Mouse (Mus musculus): ENCODE measurements at regions not wholly inside any gene's neighbourhood (a gene's known extent, or its start where the extent isn't known, plus 50 kb on each side); places are given as distances from the start of the nearest gene placed in this dataset.
A peak's percentile ranks its signal among the peaks of the same experiment; 100 is the strongest.

DNA sequence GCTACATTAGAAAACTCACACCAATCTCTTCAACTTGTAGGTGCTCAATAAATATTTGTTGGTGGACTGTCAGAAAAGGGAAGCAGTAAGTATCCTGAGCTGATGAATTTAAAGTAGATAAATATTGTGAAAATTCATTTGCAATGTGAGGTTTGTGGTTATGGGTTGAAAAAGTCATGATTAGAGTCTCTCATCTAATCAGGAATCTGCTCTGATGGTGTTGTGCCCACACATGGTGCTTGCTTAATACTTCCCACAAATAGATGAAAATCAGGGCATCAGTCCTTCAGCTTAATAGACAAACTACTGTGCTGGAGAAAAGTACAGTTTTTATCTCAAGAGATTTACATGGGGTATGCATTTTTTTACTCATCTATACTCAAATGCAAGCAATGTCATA lies 59.9 kb downstream of the S1pr1 start:
- DNase-seq (ENCODE audit: low read depth): no peak

DNA sequence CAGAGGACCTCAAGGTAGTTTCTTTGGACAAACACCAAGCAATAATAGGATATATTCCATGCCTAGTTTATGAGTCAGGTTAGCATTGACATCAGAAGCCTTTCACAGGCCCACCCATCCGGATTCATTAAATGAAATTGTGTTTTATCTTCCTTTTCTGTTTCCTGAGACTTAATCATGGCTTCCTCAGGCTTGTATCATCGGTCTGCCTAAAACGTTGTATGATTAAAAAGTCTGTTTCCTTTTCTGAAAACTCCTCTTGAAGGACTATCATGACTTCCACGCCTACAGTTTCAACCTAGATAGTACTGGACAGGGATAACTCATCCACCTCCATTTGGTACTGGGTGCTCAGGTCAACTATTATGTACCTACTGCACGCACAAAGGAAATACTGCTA lies 62.6 kb downstream of the S1pr1 start:
- no peak for DNase-seq (ENCODE audit: low read depth)

DNA sequence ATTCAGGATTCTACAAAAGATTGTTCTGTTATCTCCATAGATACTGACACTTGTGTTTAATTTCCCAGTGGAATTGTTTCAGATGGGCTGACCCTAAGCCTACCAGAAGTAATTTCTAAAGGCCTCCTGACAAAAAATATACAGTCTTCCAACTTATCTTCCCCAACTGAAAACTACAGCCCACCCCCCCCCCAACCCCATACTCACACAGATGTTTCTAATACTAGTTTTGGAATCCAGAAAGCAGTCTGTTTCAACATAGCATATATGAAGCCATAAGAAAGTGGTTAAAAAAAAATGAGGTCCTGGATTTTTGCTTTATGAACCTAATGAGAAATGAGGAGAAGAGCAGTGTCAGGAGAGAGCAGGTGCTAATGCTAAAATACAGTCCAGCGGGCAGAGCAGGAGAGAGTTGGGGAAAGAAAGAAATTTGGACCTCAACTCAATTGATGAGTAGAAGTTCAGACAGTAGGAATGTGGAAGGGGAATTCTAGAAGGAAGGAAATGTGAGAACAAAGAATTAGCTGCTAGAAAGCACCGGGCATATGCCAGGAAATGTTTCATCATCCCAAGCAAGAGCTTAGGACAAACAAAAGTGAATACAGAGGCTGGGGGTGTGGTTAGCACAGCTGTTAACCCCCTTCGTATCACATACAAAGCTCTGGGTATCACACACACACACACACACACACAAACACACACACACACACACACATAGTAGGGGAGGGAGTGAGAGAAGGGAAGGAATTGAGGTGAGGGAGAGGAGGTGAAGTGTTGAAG lies 65.3 kb downstream of the S1pr1 start:
- DNase-seq (ENCODE audit: low read depth): no peak

DNA sequence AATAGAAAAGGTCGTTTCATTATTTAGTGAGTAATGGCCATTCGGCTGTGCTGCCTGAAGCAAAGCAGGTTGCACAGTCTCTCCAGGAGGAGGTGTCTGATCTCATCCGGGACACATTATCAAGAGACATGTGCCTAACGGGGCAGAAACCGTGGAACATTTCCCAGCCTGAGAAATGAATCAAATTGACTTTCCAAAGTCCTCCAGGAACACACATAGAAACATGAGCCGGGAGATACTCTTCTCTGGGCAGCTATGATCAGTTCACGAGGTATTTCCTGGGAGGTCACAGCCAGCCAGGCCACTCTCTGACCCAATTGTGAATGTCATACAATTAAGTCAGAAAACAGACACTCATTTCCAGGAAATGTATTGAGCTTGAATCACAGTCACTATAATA lies 67.9 kb downstream of the S1pr1 start:
- no peak for DNase-seq (ENCODE audit: low read depth)

DNA sequence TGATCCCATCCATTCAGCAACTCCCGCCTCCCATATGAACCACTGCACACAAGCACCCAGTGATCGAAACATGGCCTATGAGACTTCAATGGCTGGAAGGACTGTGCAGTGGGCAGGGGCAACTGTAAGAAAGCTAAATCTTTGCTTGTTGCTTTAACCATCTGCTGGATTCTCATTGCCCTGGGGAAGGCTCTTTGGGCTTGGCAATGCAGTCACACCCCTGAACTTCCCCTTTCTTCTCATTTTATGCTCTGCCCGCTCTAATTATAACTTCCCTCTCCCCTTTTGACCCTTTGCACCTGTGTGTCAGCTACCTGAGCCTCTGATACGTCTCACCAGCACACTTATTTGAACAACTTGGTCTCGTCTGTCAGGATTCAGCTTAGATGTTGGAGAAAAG lies 70.6 kb downstream of the S1pr1 start:
- DNase-seq (ENCODE audit: low read depth): peak; percentile 28

DNA sequence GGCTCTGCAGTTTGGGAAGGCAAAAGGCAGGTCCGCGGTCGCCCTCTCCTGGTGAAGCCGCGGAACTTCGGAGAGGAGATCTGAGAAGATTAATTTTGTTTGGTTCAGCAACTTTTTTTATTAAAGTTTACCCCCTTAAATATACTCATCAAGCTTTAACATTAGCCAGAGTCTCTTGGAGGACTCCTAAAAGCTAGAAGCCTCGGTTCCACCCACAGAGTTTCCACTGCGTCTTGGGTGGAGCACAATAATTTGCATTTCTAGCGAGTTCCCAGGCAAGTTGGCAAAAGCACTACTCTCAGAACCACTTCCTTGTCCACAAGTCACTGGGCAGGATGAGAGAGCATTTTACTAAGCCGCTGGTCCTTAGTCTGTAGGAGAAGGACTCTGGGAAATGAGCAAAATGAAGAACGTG lies 72.0 kb downstream of the S1pr1 start:
- DNase-seq (ENCODE audit: low read depth): peak; percentile 47

DNA sequence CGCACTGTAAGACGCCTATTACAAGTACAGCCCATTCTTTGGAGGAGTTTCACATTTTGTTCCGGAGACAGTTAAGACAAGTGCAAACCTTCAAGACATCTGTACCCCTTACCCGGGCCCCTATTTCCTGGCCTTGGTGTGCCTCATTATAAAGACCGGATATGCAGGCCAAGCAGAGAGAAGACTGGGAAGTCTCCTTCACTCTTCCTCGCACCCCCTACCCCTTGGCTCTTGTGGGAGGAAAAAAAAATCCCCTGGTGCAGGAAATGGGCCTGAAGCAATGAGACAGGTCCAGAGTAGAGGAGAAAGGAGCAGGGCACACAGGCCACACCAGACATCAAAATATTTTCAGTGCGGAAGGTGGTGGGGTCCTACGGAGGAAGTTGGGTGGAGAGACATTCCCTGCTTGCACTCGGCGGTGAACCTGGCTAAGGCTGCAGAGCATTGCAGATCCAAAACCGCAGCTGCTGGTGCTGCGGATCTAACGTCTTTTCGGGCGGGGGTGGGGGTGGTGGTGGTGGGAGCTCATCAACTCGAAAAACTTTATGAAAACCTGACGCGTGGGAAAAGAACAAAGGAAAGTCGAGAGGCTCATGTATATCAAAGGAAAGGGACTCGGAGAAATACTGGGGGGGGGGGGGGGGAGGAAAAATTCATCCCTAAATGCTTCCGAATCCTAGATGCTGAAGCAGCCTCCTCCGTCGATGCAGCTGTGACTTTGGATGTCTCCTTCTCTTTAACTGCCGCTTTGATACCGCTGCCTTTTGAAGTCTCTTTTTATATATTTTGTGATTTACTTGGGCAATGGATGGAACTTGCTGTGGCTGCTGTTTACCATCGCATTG lies 72.6 kb downstream of the S1pr1 start:
- peak; percentile 48 for DNase-seq (ENCODE audit: low read depth)

DNA sequence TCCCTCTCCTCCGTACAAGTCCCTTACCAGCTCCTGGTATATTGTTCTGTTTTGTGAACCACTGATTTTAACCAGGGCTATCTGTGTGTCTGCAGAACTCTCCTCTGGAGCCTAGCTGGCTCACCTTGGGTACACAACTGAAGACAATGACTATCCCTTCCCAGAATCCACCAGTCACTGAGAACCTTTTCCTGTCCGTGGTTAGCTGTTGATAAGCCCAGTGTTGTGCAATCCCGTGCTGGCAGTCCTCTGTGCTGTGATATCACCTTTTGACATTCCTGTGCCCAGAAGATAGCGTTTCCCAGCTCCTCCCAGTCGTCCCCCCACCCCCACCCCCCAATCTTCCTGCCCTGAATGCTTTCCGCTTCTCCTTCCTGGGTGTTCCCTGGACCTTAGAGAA lies 73.5 kb downstream of the S1pr1 start:
- peak; percentile 65 for DNase-seq (ENCODE audit: low read depth)

DNA sequence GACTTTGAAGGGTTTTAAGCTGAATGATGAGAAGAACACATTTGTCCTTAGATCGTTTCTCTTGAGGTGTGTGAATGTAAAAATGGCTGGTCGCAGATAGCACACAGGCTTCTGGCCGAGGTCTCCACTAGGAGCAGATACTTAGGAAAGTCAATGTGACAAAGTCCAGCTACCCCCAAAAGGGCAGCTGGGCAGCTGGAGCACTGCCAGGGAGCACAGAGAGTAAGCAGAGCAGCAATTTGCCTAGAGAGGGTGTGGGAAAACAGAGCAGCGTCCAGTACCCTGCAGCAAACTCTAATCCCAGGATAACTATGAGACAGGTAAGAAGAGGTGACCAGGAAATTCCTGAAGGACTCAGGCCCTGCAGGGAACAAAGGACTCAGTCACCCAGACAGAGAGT lies 79.4 kb downstream of the S1pr1 start:
- DNase-seq (ENCODE audit: low read depth): no peak

DNA sequence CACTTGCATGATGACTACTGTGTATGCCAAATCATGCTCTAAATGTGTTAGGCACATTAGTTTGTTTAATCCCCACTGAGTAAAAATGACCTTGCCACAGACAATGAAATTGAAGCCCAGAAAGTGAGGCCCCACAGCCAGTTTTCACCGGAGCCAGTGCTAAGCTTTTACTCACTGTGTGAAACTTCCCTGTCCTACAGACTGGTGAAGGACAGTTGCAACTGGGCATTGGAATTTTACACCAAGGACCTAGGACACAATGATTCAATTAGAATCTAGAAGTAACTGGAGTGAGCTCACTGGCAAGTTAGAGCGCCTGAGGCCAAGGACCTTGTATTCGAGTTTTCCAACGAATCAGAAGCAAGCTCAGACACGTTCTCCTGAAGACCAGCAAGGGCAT lies 79.8 kb downstream of the S1pr1 start:
- no peak for DNase-seq (ENCODE audit: low read depth)

DNA sequence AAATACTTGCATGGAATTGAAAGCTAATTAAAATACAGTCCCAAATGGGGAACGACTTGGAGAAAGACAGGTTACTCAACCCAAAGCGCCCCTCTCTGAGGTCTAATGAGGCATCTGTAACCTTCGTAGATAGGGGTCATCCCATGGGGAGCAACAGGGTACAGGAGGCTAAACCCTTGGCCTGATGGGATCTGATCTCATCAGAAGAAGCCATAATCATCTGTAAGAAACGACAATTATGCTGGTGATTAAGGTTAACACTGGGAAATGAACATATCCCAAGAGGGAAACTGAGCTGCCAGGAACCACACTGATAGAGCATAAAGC lies 82.5 kb downstream of the S1pr1 start:
- no peak for DNase-seq (ENCODE audit: low read depth)

DNA sequence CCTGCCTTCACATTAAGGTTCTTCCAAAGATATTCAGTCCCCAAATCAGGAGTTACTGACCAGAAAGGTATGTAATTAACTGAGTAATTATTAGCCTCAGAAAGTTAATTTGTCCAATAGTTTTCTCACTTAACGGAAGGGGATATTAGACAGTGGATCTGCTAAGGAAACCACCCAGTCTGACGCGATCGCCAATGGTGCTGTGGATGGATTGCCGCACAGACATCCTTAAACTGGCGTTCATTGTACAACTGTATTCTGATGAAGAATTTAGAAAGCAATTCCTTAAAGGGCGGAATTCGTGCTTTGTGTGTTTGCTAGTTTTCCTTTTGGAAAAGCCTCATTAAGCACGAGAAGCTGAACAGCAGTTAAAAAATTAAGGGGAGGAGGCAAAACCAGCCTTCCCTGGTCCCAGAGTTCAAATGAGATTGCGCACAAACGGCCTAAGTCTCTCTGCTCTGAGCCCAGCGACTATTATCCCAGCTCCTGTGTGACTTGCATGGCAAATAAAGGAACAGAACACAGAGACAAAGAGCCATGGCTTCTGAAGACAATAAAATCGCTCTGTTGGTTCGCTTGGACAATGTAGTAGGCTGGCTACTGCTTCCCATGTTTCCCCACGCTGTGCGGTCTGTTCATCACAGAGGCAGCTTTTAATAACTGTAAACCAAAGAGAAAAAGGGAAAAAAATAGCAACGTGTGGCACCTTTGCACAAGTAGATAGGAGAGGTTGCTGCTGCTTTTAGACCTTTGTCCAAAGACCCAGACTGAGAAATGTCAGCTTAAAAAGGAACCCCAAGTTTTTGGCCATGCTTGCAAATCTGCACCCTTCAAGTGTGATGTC lies 83.1 kb downstream of the S1pr1 start:
- DNase-seq (ENCODE audit: low read depth): no peak

DNA sequence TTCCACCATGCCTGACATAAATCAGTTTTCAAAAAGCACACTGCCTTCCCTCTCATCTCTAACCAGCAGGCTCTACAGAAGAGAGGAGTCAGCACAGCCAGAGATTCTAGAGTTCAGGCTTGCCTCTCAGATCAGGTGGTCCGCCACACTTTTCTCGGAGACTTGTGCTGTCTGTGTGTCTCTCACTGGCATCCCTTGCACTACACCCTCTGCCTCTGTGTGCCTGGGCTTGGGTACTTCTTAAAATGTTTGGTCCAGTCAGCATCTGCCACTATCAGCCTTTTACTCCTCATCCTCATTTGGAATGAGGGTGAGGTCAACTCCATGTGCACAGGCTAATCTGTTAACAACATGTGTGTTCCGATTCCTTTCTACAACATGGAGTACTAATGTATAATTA lies 92.0 kb downstream of the S1pr1 start:
- no peak for DNase-seq (ENCODE audit: low read depth)

DNA sequence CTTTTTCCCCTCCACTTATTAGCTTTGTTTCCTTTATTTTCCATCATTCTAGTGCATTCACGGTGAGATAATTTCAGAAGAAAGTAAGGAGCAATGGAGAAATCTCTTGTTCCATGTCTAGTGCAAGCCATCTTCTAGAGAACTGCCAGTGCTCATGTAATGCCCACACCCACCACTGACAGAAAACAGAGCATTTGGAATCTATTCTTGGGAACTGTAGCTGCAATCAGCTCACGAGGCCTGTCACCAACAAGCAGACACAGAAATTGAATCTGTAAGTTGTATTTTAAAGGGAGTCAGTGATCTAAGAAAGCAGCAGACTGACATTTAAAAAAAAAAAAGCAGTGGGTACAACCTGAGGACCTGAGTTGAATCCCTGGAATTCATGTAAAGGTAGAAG lies 92.6 kb downstream of the S1pr1 start:
- no peak for DNase-seq (ENCODE audit: low read depth)

DNA sequence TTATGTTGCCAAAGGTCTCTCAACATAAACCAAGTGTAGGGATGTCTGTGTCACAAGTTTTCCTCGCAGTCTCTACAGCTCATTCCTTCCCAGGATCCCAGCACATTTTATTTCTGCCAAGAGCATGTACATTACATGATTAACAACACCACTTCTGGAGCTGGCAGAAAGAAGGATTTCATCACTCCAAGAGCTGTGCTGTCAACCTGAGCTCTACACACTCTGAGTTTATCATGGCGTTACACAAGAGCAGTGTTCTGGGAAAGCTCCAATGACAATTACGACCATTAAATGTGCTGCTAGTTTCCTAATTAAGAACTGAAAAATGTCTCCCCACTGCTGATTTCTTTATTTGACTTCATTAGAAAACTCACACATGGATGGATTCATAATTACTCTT lies 94.9 kb downstream of the S1pr1 start:
- DNase-seq (ENCODE audit: low read depth): no peak

DNA sequence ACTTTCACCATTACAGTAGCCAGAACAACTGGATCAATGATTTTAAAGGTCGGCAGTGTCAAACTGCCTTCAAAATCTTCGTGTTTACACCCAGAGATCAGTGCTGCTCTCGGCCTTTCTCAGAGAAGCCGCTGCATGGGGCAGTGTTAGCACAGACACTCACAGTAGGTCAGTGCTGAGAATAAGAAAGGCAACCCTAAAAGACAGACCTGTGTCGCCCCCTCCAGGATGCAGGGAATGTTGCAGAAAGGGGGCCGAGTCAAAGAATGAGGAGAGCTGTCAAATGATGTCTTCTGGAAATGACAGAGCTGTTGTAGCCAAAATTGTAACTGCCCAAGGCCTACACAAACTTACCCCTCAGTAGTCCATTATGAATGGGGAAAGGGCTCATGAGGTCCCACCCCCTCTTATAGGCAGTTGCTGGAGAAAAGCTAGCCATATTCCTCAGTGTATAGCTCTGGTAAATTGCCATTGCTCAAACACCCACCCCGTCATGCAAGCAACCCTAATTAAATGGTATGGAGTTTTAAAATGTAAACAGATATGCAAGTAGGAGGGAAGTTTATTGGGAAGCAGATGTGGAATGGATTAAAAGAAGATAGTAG lies 98.8 kb downstream of the S1pr1 start:
- peak; percentile 28 for DNase-seq (ENCODE audit: low read depth)

DNA sequence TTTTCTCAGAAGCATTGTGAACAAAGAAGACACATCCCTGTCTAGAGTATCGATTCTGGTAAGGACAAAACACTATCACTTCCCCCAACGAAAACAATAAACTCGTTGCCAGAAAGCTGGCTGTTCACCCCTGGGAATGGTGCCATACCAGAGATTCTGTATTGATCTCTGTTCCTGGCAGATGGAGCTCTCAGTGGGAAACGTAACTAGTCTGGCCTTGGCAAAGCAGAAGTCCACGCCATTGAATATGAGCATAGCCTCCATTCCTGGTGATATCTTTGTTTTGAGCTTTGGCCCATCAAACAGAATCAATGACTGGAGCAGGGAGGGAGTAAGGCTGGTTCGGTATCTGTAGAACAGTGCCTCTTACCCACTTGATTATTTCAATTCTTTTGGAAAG lies 102.0 kb downstream of the S1pr1 start:
- no peak for DNase-seq (ENCODE audit: low read depth)

DNA sequence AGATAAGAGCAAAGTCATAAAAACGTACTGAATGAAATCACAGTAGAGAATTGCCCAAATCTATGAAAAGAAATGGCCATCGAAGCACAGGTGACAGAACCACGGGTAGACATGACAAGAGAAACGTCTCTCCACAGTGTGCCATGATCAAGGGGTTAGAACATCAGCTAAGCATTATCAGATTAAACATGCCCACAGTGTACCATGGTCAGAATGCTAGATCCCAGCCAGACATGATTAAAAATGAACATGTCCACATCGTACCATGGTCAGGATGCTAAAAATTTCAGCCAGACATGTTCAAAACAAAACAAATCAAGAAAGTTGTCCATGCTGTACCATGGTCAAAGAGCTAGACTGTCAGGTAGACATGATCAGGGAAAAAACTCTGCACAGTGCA lies 106.8 kb downstream of the S1pr1 start:
- no peak for DNase-seq (ENCODE audit: low read depth)

DNA sequence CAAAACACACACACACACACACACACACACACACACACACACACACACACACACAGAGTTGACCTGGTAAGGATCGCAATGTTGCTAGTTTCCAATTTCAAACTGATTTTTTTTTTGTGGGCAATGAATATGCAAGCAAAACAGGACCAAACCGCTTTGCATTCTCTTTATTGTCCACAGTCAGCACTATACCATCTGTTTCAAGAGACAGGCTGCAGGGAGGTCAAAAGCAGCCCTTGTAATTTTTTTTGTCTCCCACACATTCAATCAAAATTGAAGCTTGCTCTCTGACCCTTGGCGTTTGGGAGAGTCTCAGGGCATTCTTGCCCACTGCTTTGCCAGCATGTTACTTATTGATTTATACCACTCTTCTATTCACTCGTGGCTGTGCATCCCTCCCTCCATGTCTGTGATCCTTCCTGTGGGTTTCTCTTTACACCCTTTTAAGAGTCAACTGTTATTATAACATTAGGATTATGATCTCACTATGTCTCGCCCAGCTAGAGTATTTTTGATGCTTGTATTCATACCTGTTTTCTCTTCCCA lies 110.1 kb downstream of the S1pr1 start:
- no peak for DNase-seq (ENCODE audit: low read depth)

DNA sequence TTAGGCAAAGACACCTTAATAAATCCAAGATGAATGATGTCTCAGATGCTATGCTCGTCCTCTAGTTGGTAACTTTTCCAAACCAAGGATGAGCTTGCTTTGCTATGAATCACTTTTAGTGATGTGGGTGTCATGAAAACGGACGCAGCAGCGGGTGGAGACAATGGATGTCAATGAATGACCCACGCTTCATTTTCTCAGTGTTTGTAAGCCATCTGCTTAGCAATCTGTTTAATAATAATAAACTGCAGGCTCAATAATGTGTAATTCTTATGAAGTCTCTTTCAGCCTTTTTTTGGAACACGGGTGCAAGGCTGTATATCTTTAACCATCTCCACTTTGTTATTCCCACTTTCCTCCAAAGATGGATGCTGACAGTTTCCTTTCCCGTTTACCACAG lies 110.6 kb downstream of the S1pr1 start:
- no peak for DNase-seq (ENCODE audit: low read depth)

DNA sequence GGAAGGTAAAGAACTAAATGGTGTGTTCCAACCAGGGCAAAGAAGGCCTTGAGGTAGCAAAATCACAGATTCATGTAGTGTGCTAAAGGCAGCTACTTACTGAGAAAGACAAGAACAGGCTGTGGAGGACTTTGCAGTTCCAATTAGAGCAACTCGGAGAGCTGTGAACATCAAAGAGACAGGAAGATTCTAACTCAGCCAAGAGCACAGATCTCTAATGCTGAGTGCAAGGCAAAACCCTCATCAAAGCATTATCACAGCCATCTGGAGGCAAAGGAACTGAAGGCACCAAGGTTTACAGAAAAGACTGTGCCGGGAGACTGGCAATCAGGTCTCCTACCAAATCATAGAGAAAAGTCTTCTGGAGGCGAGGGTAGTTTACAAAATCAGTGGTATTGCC lies 111.1 kb downstream of the S1pr1 start:
- no peak for DNase-seq (ENCODE audit: low read depth)

DNA sequence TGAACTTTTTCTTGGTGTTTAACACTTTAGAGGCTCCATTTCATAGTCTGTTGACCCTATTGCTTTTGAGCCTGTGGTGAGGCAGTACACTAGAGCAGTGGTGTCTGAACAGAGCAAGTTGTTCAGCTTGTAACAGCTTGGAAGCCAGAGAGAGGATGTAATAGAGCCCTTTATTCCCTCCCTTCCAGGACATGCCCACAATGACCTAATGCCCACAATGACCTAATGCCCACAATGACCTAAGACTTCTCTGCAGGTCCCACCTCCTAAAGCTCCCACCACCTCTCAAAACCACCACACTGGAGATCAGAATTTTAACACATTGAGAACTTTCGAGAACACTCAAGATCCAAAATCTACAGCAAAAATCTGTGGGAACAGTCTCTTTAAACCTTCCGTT lies 115.6 kb downstream of the S1pr1 start:
- DNase-seq (ENCODE audit: low read depth): no peak
